Mouse (Mus musculus) lung, postnatal 0 days (tissue): ENCODE data around the gene Usp39.

Experiments
- CTCF ChIP-seq: IDR thresholded peaks from 2 replicates; pipeline ENCODE4 v1.5.1; 2016; ENCODE audit warnings: antibody characterized with exemption, mild to moderate bottlenecking
- EP300 ChIP-seq: IDR thresholded peaks from 2 replicates; pipeline ENCODE4 v1.6.1; 2016; ENCODE audit warnings: antibody characterized with exemption, mild to moderate bottlenecking, control low read depth

- TF ChIP-seq EP300 (no peak), CTCF (peak; percentile 25; the same call in 1 of the 2 replicates)
These were observed at the start of gene Usp39 for GRCm38 (mm10) chr6:72345074-72345567.
